Mouse (Mus musculus): ENCODE data around the gene Itpr2. TPM values are rescaled to one million over a fixed set of nuclear protein-coding genes. Genes with fewer than 3 reads are reported as not detected.

Gene Itpr2
- polyA plus RNA-seq, 1 experiment = 22.5 TPM

DNA sequence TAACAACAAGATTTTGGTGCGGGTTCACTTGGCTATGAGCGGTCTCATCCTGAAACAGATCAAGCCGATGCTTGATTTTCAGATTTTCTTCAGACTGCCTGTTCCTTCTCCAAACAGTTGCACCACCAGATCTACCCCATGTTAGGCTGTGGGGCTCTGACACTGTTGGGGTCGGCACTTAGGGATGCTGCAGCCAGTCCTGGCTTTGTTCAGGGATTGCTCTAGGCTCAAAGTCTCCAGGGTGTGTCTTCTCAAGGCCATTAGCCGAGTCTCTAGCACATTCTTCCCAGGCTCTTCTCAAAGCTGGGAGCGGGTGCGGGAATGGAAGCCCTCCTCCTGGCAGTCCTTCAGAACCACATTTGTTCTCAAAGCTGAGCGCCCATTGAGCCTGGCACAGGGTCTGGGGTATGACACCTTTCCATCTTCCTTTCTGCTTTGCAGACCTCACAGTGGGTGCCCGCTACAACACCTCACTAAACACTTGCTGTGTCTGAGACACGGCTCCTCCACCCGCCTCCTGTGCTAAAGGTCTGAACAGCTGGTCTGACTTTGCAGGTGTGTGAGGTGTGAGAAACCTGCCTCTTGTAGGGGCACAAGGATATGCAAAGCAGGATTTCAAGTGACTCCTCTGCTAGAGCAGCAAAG, 217.0 kb downstream of the Itpr2 start:
- H3K4me3 ChIP-seq (replicated peaks; ENCODE audit: control insufficient read depth, low read depth, low read length) = no peak overlapping the region
- WGBS = 82% methylated on average over 11 of the region's 11 CpGs
- no peak for TF ChIP-seq POLR2A (IDR thresholded peaks at IDR 0.05; ENCODE audit: borderline replicate concordance, control insufficient read depth, low read depth, low read length)
- no peak for TF ChIP-seq CTCF (IDR thresholded peaks at IDR 0.05; ENCODE audit: control insufficient read depth, insufficient read depth, low read length)

GRCm38 (mm10) chr6:146283981-146284380, 218.0 kb downstream of the Itpr2 start:
- H3K4me3 ChIP-seq (replicated peaks; ENCODE audit: control insufficient read depth, low read depth, low read length) = no peak overlapping the region
- no peak overlapping the region for H3K27ac ChIP-seq (ENCODE audit: control insufficient read depth, insufficient read depth, low read depth, low read length, poor library complexity)
- WGBS = 77% methylated on average over 7 of the region's 7 CpGs
- no peak for TF ChIP-seq POLR2A (IDR thresholded peaks at IDR 0.05; ENCODE audit: borderline replicate concordance, control insufficient read depth, low read depth, low read length)
- TF ChIP-seq CTCF (IDR thresholded peaks at IDR 0.05; ENCODE audit: control insufficient read depth, insufficient read depth, low read length) = no peak
- no peaks in the 10 kb centered on the region for H3K4me1 ChIP-seq (ENCODE audit: control insufficient read depth, insufficient read depth, low read length)

More for the DNA sequence above, 217.0 kb downstream of the Itpr2 start:
- Histone ChIP-seq H3K4me1 (ENCODE audit: control insufficient read depth, insufficient read depth, low read length) (no peaks in the 10 kb centered on the region), H3K27ac (ENCODE audit: control insufficient read depth, insufficient read depth, low read depth, low read length, poor library complexity) (no peak overlapping the region)

GRCm38 (mm10) chr6:146282061-146282659, 219.9 kb downstream of the Itpr2 start:
- no peak for TF ChIP-seq CTCF (IDR thresholded peaks at IDR 0.05; ENCODE audit: control insufficient read depth, insufficient read depth, low read length)
- no peak for TF ChIP-seq POLR2A (IDR thresholded peaks at IDR 0.05; ENCODE audit: borderline replicate concordance, control insufficient read depth, low read depth, low read length)
- WGBS = 73% methylated on average over 7 of the region's 7 CpGs
- H3K27ac ChIP-seq (ENCODE audit: control insufficient read depth, insufficient read depth, low read depth, low read length, poor library complexity) = no peak overlapping the region
- no peaks in the 10 kb centered on the region for H3K4me1 ChIP-seq (ENCODE audit: control insufficient read depth, insufficient read depth, low read length)
- H3K4me3 ChIP-seq (replicated peaks; ENCODE audit: control insufficient read depth, low read depth, low read length) = no peak overlapping the region

DNA sequence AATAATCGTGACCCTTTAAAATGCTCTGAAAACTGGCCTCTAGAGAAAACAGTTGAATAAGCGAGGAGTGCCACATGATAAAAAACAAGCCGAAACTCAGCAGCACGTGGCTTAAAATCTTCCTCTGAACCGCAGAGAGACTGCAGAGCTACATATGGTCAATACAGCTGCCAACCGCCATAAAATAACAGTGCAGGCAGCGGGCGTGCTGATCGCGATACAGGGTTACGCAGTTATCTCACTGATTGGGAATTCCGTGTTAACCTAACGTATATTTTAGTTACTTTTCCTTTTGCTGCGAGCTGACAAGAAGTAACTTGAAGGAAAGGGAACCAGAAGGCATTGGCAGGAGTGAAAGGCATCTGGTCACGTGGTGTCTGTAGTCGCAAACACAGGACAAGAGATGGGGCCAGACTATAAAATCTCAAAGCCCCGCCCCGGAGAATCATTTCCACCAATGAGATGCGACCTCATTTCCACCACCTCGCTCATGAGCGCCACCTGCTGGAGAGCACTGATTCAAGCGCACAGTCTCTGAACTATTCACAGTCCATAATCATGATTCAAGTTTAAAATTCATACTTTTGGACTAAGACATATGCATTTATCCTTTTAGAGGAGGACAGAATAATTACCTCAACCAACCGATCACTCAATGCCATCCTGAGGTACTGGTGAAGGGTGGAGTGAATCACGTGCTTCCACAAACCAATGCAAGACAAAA, 220.7 kb downstream of the Itpr2 start:
- 89% methylated on average over 24 of the region's 24 CpGs for WGBS
- Histone ChIP-seq H3K27ac (ENCODE audit: control insufficient read depth, insufficient read depth, low read depth, low read length, poor library complexity) (no peak overlapping the region), H3K4me3 (replicated peaks; ENCODE audit: control insufficient read depth, low read depth, low read length) (no peak overlapping the region), H3K4me1 (ENCODE audit: control insufficient read depth, insufficient read depth, low read length) (no peaks in the 10 kb centered on the region)
- TF ChIP-seq CTCF (IDR thresholded peaks at IDR 0.05; ENCODE audit: control insufficient read depth, insufficient read depth, low read length) = peak; percentile 79
- TF ChIP-seq POLR2A (IDR thresholded peaks at IDR 0.05; ENCODE audit: borderline replicate concordance, control insufficient read depth, low read depth, low read length) = no peak

- TF ChIP-seq CTCF (IDR thresholded peaks at IDR 0.05; ENCODE audit: control insufficient read depth, insufficient read depth, low read length) = no peak
- no peak for TF ChIP-seq POLR2A (IDR thresholded peaks at IDR 0.05; ENCODE audit: borderline replicate concordance, control insufficient read depth, low read depth, low read length)
- no peak overlapping the region for H3K4me3 ChIP-seq (replicated peaks; ENCODE audit: control insufficient read depth, low read depth, low read length)
- no peaks in the 10 kb centered on the region; the same call in 1 of the 2 replicates for H3K4me1 ChIP-seq (ENCODE audit: control insufficient read depth, insufficient read depth, low read length)
- no peak overlapping the region for H3K27ac ChIP-seq (ENCODE audit: control insufficient read depth, insufficient read depth, low read depth, low read length, poor library complexity)
- WGBS = 87% methylated on average over 5 of the region's 5 CpGs
These were observed 228.8 kb downstream of the Itpr2 start for GRCm38 (mm10) chr6:146273256-146273655.

DNA sequence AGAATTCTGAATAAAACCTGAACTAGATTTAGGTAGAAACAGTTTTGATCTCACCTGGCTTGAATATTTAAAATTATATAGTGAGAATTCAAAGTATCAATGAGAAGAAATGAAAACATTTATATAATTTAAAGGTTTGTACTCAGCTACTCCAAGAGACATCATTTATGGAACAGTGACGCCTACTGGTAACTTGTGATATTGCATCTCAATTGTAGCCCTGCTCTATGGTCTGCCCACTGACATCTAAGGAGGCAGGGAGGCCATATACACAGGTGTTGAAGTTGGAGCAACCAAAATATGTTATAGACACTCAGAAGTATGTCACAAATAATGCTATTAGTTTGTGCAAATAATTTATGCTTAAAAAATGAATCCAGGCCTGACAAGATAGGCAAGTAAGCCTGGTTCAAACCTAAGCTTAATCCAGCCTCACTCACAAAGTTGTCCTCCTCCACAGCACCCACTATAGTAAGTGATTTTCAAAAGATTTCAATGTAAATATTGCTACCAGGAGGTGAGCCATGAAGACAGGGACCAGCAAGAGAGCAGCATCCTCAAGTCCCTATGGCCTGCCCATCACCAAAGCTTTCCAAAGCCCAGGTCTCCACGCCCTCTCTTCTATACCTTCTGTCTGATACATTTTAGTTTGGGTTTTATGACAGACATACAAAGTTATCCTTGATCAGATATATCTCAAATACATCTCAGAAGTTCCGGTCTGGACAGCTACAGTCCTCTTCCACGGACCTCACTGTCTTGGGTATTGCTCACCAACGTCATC, 229.6 kb downstream of the Itpr2 start:
- Histone ChIP-seq H3K27ac (ENCODE audit: control insufficient read depth, insufficient read depth, low read depth, low read length, poor library complexity) (no peak overlapping the region), H3K4me3 (replicated peaks; ENCODE audit: control insufficient read depth, low read depth, low read length) (no peak overlapping the region), H3K4me1 (ENCODE audit: control insufficient read depth, insufficient read depth, low read length) (no peaks in the 10 kb centered on the region; the same call in 1 of the 2 replicates)
- WGBS = 73% methylated on average over 5 of the region's 5 CpGs
- TF ChIP-seq POLR2A (IDR thresholded peaks at IDR 0.05; ENCODE audit: borderline replicate concordance, control insufficient read depth, low read depth, low read length) (no peak), CTCF (IDR thresholded peaks at IDR 0.05; ENCODE audit: control insufficient read depth, insufficient read depth, low read length) (peak; percentile 20; the same call in 1 of the 2 replicates)

GRCm38 (mm10) chr6:146270776-146271533, 231.1 kb downstream of the Itpr2 start:
- WGBS = 12% methylated on average over 12 of the region's 12 CpGs
- no peak overlapping the region for H3K27ac ChIP-seq (ENCODE audit: control insufficient read depth, insufficient read depth, low read depth, low read length, poor library complexity)

More at GRCm38 (mm10) chr6:146270776-146271533, 231.1 kb downstream of the Itpr2 start:
- no peaks in the 10 kb centered on the region; the same call in 1 of the 2 replicates for H3K4me1 ChIP-seq (ENCODE audit: control insufficient read depth, insufficient read depth, low read length)
- H3K4me3 ChIP-seq (replicated peaks; ENCODE audit: control insufficient read depth, low read depth, low read length) = no peak overlapping the region
- no peak for TF ChIP-seq CTCF (IDR thresholded peaks at IDR 0.05; ENCODE audit: control insufficient read depth, insufficient read depth, low read length)
- no peak for TF ChIP-seq POLR2A (IDR thresholded peaks at IDR 0.05; ENCODE audit: borderline replicate concordance, control insufficient read depth, low read depth, low read length)

Data from bone marrow, adult 2 months (tissue).